Mouse (Mus musculus) embryonic fibroblast, embryonic 13.5 days (primary cell): Measurements from ENCODE around the gene Hscb.

Source experiments
- CTCF ChIP-seq: IDR thresholded peaks from 2 replicates; pipeline ENCODE4 v1.5.1; 2011; ENCODE audit warnings: mild to moderate bottlenecking, control low read depth, low read length, moderate library complexity, borderline replicate concordance; ENCODE audit not compliant: insufficient read depth
- POLR2A ChIP-seq: IDR thresholded peaks from 2 replicates; pipeline ENCODE4 v1.6.1; 2011; ENCODE audit warnings: low read depth, mild to moderate bottlenecking, control low read depth, low read length, moderate library complexity

- no peak for TF ChIP-seq POLR2A
- no peak for TF ChIP-seq CTCF
Observed at GRCm38 (mm10) chr5:110888596-110888995, 49.0 kb upstream of the Hscb start.
